Mouse (Mus musculus): ENCODE results near the gene Sirt4. TPM values are rescaled to one million over a fixed set of nuclear protein-coding genes. Genes with fewer than 3 reads are reported as not detected.
"Not testable (repeated sequence)": the region's sequence is repeated elsewhere in the genome, so short reads cannot be mapped to it uniquely, and the experiment has no call there.

The Sirt4 gene
- total RNA-seq, 2 experiments from 2014 or later, result 11.2 to 12.2 TPM

- intact Hi-C loops (cut with DNase I), result no loop called here
- DNase-seq, result no peak
These were observed 31.8 kb upstream of the Sirt4 start for GRCm38 (mm10) chr5:115516081-115516907.

- peak; percentile 60 to 67 for DNase-seq
- intact Hi-C loops (cut with DNase I), result no loop called here
These were observed 30.5 kb upstream of the Sirt4 start for GRCm38 (mm10) chr5:115514896-115515587.

GRCm38 (mm10) chr5:115514346-115514745, 29.8 kb upstream of the Sirt4 start:
- DNase-seq, result no peak
- intact Hi-C loops (cut with DNase I), result no loop called here

GRCm38 (mm10) chr5:115513721-115514120, 29.2 kb upstream of the Sirt4 start:
- intact Hi-C loops (cut with DNase I), result no loop called here
- no peak for DNase-seq

- DNase-seq, result no peak
- intact Hi-C loops (cut with DNase I), result no loop called here
These were observed 28.7 kb upstream of the Sirt4 start for GRCm38 (mm10) chr5:115513246-115513645.

GRCm38 (mm10) chr5:115512375-115512774, 27.9 kb upstream of the Sirt4 start:
- no peak for DNase-seq
- intact Hi-C loops (cut with DNase I), result no loop called here

GRCm38 (mm10) chr5:115509790-115510689, 25.5 kb upstream of the Sirt4 start:
- intact Hi-C loops (cut with DNase I), result loop anchor here (2.0 to 5.0 kb wide), 2 partner anchors 19 to 47 kb away; partner anchors contain the start of gene Rplp0
- no peak for DNase-seq

- peak; percentile 46 to 52 for DNase-seq
- intact Hi-C loops (cut with DNase I), result loop anchor here (5.0 kb wide), 1 partner anchor 48 kb away; the partner anchor contains the start of gene Rplp0
These were observed 24.8 kb upstream of the Sirt4 start for GRCm38 (mm10) chr5:115509321-115509761.

- DNase-seq, result peak; percentile 58 to 65
- intact Hi-C loops (cut with DNase I), result loop anchor here (5.0 kb wide), 1 partner anchor 48 kb away; the partner anchor contains the start of gene Rplp0
These were observed 24.3 kb upstream of the Sirt4 start for GRCm38 (mm10) chr5:115508859-115509147.

- intact Hi-C loops (cut with DNase I), result loop anchor here (5.0 kb wide), 1 partner anchor 49 kb away; the partner anchor contains the start of gene Rplp0
- peak in 1 of 2 experiments; percentile 33 for DNase-seq
These were observed 23.7 kb upstream of the Sirt4 start for GRCm38 (mm10) chr5:115507981-115508858.

GRCm38 (mm10) chr5:115507267-115507980, 22.9 kb upstream of the Sirt4 start:
- DNase-seq, result no peak
- intact Hi-C loops (cut with DNase I), result loop anchor here (5.0 kb wide), 1 partner anchor 50 kb away; the partner anchor contains the start of gene Rplp0

- peak; percentile 91 to 92 for DNase-seq
- intact Hi-C loops (cut with DNase I), result loop anchor here (1.0 to 5.0 kb wide), 2 partner anchors 32 to 51 kb away; partner anchors contain the start of gene Rplp0
These were observed 22.1 kb upstream of the Sirt4 start, which contains the start of gene Pxn for GRCm38 (mm10) chr5:115506454-115507201. Gene Pxn, plus strand, starts transcription at chr5:115506676.

GRCm38 (mm10) chr5:115505617-115506016, 21.1 kb upstream of the Sirt4 start:
- intact Hi-C loops (cut with DNase I), result loop anchor here (1.0 to 5.0 kb wide), 2 partner anchors 33 to 52 kb away; partner anchors contain the start of gene Rplp0
- not testable (repeated sequence) for DNase-seq

GRCm38 (mm10) chr5:115503035-115503434, 18.5 kb upstream of the Sirt4 start:
- no peak for DNase-seq
- intact Hi-C loops (cut with DNase I), result no loop called here

GRCm38 (mm10) chr5:115500383-115500935, 15.9 kb upstream of the Sirt4 start:
- intact Hi-C loops (cut with DNase I), result no loop called here

GRCm38 (mm10) chr5:115498307-115499240, 14.0 kb upstream of the Sirt4 start:
- intact Hi-C loops (cut with DNase I), result no loop called here

More at GRCm38 (mm10) chr5:115500383-115500935, 15.9 kb upstream of the Sirt4 start:
- DNase-seq, result no peak

More at GRCm38 (mm10) chr5:115498307-115499240, 14.0 kb upstream of the Sirt4 start:
- DNase-seq, result no peak
